Mouse (Mus musculus) small intestine, adult 2 months (tissue): ENCODE measurements around the gene Syne2.

Source experiments
- CTCF ChIP-seq: fragments of 200-500 bp; IDR thresholded peaks from 2 replicates; pipeline ENCODE4 v1.5.1; 2012; ENCODE audit warnings: low read depth, mild to moderate bottlenecking, control low read depth, inconsistent platforms, low read length, moderate library complexity, mixed read lengths; ENCODE audit not compliant: insufficient replicate concordance, insufficient read length; ENCODE audit errors: extremely low read depth
- POLR2A ChIP-seq: fragments of 200-500 bp; IDR thresholded peaks from 2 replicates; pipeline ENCODE4 v1.6.1; 2012; ENCODE audit warnings: low read depth, mild to moderate bottlenecking, control low read depth, inconsistent platforms, low read length, moderate library complexity

GRCm38 (mm10) chr12:75933561-75933960 lies 115.6 kb downstream of the Syne2 start:
- TF ChIP-seq CTCF (no peak), POLR2A (no peak)
